Mouse (Mus musculus) forebrain, embryonic 16.5 days (tissue): ENCODE results near the gene Gm27021. TPM values are rescaled to one million over a fixed set of nuclear protein-coding genes. Genes with fewer than 3 reads are reported as not detected.

Experiments
- ATAC-seq: fragments of 200-750 bp; cut with Nextera tagmentation; 2 replicates; pipeline ENCODE4 v1.8.0; 2017; ENCODE audit warnings: mild to moderate bottlenecking, moderate library complexity
- H3K27ac ChIP-seq: fragments of 300-500 bp; sonication (generic); 2 replicates; pipeline ENCODE4 v1.5.1; 2014; ENCODE audit warnings: low read length, control low read depth
- H3K27me3 ChIP-seq: fragments of 300-500 bp; sonication (generic); replicated peaks from 2 replicates; pipeline ENCODE4 v1.6.1; 2014; ENCODE audit warnings: low read length; ENCODE audit not compliant: control insufficient read depth, insufficient read depth
- H3K36me3 ChIP-seq: fragments of 300-500 bp; sonication (generic); 2 replicates; pipeline ENCODE4 v1.6.1; 2014; ENCODE audit not compliant: control insufficient read depth, insufficient read depth
- H3K4me1 ChIP-seq: fragments of 300-500 bp; sonication (generic); replicated peaks from 2 replicates; pipeline ENCODE4 v1.6.1; 2014; ENCODE audit warnings: low read length; ENCODE audit not compliant: control insufficient read depth, insufficient read depth
- H3K4me2 ChIP-seq: fragments of 300-500 bp; sonication (generic); 2 replicates; pipeline ENCODE4 v1.6.1; 2014; ENCODE audit warnings: mild to moderate bottlenecking, low read length, control low read depth
- H3K4me3 ChIP-seq: fragments of 300-500 bp; sonication (generic); replicated peaks from 2 replicates; pipeline ENCODE4 v1.5.1; 2014; ENCODE audit warnings: mild to moderate bottlenecking, low read length, control low read depth
- H3K9ac ChIP-seq: fragments of 300-500 bp; sonication (generic); replicated peaks from 2 replicates; pipeline ENCODE4 v1.6.1; 2014; ENCODE audit warnings: low read depth, low read length, control low read depth
- H3K9me3 ChIP-seq: fragments of 300-500 bp; sonication (generic); 2 replicates; pipeline ENCODE4 v1.6.1; 2016; ENCODE audit warnings: low read length; ENCODE audit not compliant: control insufficient read depth
- WGBS: fragments of 180-500 bp; shearing (Covaris S2); extraction: QIAGEN DNeasy Blood & Tissue Kit; methylation state at CpG from one replicate; pipeline ENCODE4 v1.1.7; 2014; 5-methylcytosine and 5-hydroxymethylcytosine counted together
- polyA plus RNA-seq: library from polyadenylated mRNA; unstranded; fragments of >200 nt; fragmentation: Nextera tagmentation; extraction: Ambion mirVana; gene quantifications from 2 replicates; pipeline ENCODE4 v1.2.1, GENCODE M21; 2015

Gene Gm27021
- polyA plus RNA-seq, 1 experiment from 2014 or later, result 5.5 TPM

- ATAC-seq, result no peak
- no peak overlapping the region for H3K4me2 ChIP-seq
- no peak overlapping the region for H3K9ac ChIP-seq
- H3K36me3 ChIP-seq, result no peaks in the 10 kb centered on the region
- no peaks in the 10 kb centered on the region for H3K9me3 ChIP-seq
- 77% methylated on average over 2 of the region's 2 CpGs for WGBS
- no peaks in the 10 kb centered on the region for H3K27me3 ChIP-seq
- H3K27ac ChIP-seq, result no peak overlapping the region
- no peak overlapping the region for H3K4me3 ChIP-seq
- H3K4me1 ChIP-seq, result peaks cover 8% of the 10 kb centered on the region
These were observed 31.7 kb upstream of the Gm27021 start for GRCm38 (mm10) chr8:120699565-120699964.

DNA sequence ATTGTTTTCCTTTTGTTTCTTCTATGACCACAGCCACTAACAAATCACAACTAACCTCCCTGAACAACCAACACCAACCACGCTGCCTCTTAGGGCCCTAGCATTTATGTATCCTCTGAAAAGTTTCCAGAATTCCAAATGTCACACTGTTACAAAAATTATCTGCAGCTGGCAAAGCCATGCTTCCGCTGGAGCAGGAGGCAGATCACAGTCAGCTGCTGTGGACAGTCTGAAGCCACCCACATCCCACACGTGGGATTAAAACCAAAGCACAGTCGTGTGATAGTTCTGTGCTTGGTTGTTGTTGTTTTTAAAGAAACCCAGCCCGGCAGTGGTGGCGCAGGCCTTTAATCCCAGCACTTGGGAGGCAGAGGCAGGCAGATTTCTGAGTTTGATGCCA lies 31.2 kb upstream of the Gm27021 start:
- H3K36me3 ChIP-seq, result no peaks in the 10 kb centered on the region
- 78% methylated on average over 6 of the region's 6 CpGs for WGBS
- no peak overlapping the region for H3K4me3 ChIP-seq
- no peak overlapping the region for H3K9ac ChIP-seq
- peaks cover 8% of the 10 kb centered on the region for H3K4me1 ChIP-seq
- H3K4me2 ChIP-seq, result no peak overlapping the region
- H3K9me3 ChIP-seq, result no peaks in the 10 kb centered on the region
- no peak for ATAC-seq
- H3K27ac ChIP-seq, result no peak overlapping the region
- H3K27me3 ChIP-seq, result no peaks in the 10 kb centered on the region

DNA sequence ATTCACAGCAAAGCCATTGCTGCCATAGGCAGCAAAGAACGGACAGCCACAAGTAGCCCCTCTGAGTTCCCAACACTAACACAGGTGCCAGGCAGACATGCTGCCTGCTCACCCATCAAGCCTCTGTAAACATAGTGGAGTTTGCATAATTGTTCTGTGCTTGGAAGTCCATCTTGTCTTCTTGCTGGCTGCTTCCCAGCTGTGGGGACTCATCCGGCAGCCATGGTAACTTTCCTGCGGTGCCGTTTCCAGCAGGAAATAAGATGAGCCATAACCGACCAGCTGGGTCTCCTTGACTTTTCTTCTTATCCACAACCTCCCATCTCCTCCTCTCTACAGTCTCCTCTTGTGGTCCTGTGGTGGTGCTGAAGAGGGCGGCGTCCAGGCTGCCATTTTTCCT lies 30.5 kb upstream of the Gm27021 start:
- 90% methylated on average over 7 of the region's 7 CpGs for WGBS
- peaks cover 8% of the 10 kb centered on the region for H3K4me1 ChIP-seq

DNA sequence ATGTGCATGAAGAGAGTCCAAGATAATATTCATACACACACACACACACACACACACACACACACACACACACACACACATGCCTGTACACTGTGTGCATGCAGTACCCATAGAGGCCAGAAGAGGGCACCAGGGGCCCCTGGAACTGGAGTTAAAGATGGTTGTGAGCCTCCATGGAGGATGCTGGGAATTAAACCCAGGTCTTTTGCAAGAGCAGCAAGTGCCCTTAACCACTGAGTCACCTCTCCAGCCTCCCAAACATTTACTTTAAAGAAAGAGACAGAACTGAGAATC lies 30.0 kb upstream of the Gm27021 start:
- Histone ChIP-seq H3K4me3 (no peak overlapping the region), H3K9me3 (no peaks in the 10 kb centered on the region), H3K27ac (no peak overlapping the region), H3K4me1 (peaks cover 8% of the 10 kb centered on the region), H3K4me2 (no peak overlapping the region), H3K36me3 (no peaks in the 10 kb centered on the region), H3K27me3 (no peaks in the 10 kb centered on the region), H3K9ac (no peak overlapping the region)
- ATAC-seq, result no peak

More for the DNA sequence above, 30.5 kb upstream of the Gm27021 start:
- Histone ChIP-seq H3K9ac (no peak overlapping the region), H3K4me2 (no peak overlapping the region), H3K36me3 (no peaks in the 10 kb centered on the region), H3K27ac (no peak overlapping the region), H3K27me3 (no peaks in the 10 kb centered on the region), H3K4me3 (no peak overlapping the region), H3K9me3 (no peaks in the 10 kb centered on the region)
- ATAC-seq, result no peak

DNA sequence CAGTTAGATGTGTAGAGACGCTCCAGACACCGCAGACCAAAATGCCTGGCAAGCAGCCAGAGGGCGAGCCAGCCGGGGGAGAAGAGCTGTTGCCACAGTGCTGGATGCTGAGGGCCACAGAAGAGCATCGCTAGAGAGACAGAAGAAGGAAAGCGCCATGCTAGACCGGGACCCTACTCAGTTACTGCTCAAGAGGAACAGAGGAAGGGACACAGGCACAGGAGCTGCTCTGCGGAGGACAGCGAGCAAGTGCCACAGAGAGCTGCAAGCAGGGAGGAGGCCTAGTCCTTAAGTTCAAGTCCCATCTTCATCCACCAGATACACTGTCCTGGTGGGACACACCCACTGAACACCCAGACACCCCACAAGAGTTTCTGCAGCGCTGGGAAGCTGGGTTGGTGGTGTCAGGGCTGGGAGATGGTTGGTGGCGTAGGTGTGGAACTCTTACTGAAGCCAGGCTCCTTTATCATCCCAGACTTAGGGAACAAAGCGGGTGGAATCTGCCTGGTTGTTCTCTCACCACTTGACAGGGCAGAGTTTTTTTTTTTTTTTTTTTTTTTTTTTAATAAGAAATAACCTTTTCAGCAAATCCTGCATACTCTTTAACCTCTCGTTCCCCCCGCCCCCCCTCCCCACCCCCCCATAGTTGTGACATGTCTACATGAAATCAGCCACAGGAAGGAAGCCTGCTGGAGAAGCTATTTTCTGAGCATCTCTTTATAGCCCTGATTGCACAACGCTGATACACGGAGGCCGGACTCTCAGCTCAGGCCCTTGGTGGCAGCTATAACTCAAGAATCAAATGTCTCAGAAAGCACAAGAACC lies 29.5 kb upstream of the Gm27021 start:
- Histone ChIP-seq H3K27me3 (no peaks in the 10 kb centered on the region), H3K9me3 (no peaks in the 10 kb centered on the region), H3K27ac (no peak overlapping the region), H3K36me3 (no peaks in the 10 kb centered on the region), H3K9ac (no peak overlapping the region), H3K4me2 (no peak overlapping the region), H3K4me1 (peaks cover 8% of the 10 kb centered on the region), H3K4me3 (no peak overlapping the region)
- 73% methylated on average over 16 of the region's 17 CpGs for WGBS
- ATAC-seq, result no peak

- Histone ChIP-seq H3K9ac (no peak overlapping the region), H3K9me3 (no peaks in the 10 kb centered on the region), H3K4me3 (no peak overlapping the region), H3K4me1 (peaks cover 8% of the 10 kb centered on the region), H3K36me3 (no peaks in the 10 kb centered on the region), H3K4me2 (no peak overlapping the region), H3K27me3 (no peaks in the 10 kb centered on the region), H3K27ac (no peak overlapping the region)
- ATAC-seq, result no peak
- 66% methylated on average over 13 of the region's 13 CpGs for WGBS
These were observed 28.7 kb upstream of the Gm27021 start for GRCm38 (mm10) chr8:120696401-120697153.

- Histone ChIP-seq H3K9ac (no peak overlapping the region), H3K4me3 (no peak overlapping the region), H3K27me3 (no peaks in the 10 kb centered on the region), H3K36me3 (no peaks in the 10 kb centered on the region), H3K4me1 (peaks cover 8% of the 10 kb centered on the region), H3K27ac (no peak overlapping the region), H3K4me2 (no peak overlapping the region), H3K9me3 (no peaks in the 10 kb centered on the region)
- ATAC-seq, result no peak
- WGBS, result 58% methylated on average over 22 of the region's 22 CpGs
These were observed 26.1 kb upstream of the Gm27021 start for GRCm38 (mm10) chr8:120693861-120694493.

- H3K4me2 ChIP-seq, result no peak overlapping the region
- H3K27ac ChIP-seq, result no peak overlapping the region
- WGBS, result 81% methylated on average over 4 of the region's 4 CpGs
- ATAC-seq, result no peak
- no peaks in the 10 kb centered on the region for H3K9me3 ChIP-seq
- peaks cover 8% of the 10 kb centered on the region for H3K4me1 ChIP-seq
- H3K27me3 ChIP-seq, result no peaks in the 10 kb centered on the region
- no peak overlapping the region for H3K9ac ChIP-seq
- no peak overlapping the region for H3K4me3 ChIP-seq
- H3K36me3 ChIP-seq, result no peaks in the 10 kb centered on the region
These were observed 25.1 kb upstream of the Gm27021 start for GRCm38 (mm10) chr8:120692934-120693333.

DNA sequence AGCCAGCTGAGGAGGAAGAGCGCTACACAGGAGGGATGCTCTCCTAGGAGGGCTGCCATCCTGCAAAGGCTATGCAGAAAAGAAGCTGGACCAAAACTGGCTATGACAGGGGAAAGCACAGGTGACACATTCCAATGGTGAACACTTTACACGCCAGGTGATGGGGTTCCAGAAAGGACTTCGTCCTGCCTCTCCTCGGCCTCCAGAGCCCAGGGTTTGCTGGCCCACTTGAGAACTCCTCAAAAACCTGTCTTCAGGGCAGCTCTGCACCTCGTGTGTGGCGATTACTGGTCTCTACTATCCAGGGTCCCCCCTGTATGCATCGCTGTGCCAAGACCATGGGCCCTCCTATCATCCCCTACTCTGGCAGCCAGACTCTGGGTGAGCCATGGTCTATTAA lies 20.6 kb upstream of the Gm27021 start:
- 91% methylated on average over 7 of the region's 7 CpGs for WGBS

More for the DNA sequence above, 20.6 kb upstream of the Gm27021 start:
- H3K9ac ChIP-seq, result no peak overlapping the region
- no peaks in the 10 kb centered on the region for H3K36me3 ChIP-seq
- no peak overlapping the region for H3K27ac ChIP-seq
- no peaks in the 10 kb centered on the region for H3K27me3 ChIP-seq
- no peaks in the 10 kb centered on the region for H3K4me1 ChIP-seq
- no peak for ATAC-seq
- H3K4me2 ChIP-seq, result no peak overlapping the region
- H3K9me3 ChIP-seq, result no peaks in the 10 kb centered on the region
- H3K4me3 ChIP-seq, result no peak overlapping the region
